Mouse (Mus musculus) CH12.LX (cell line): ENCODE results near the gene Il4.
A peak's percentile ranks its signal among the peaks of the same experiment; 100 is the strongest.

Source experiments
- CTCF ChIP-seq, 2 experiments: IDR thresholded peaks in 1 of 2; conservative IDR thresholded peaks in 1 of 2; 2 replicates each; pipeline ENCODE4 v1.5.1; 2011 to 2012; ENCODE audit warnings: low read depth in 2 of 2, low read length in 2 of 2, improper control_type of control experiment in 1 of 2, inconsistent platforms in 1 of 2, mild to moderate bottlenecking in 1 of 2, moderate library complexity in 1 of 2
- HCFC1 ChIP-seq: IDR thresholded peaks from 2 replicates; pipeline ENCODE4 v1.6.1; 2012; ENCODE audit warnings: low read depth, mild to moderate bottlenecking, inconsistent platforms, low read length, improper control_type of control experiment
- POLR2A ChIP-seq: IDR thresholded peaks from 2 replicates; pipeline ENCODE4 v1.6.1; 2011; ENCODE audit warnings: low read depth, mild to moderate bottlenecking, improper control_type of control experiment, low read length
- SMC3 ChIP-seq: IDR thresholded peaks from 2 replicates; pipeline ENCODE4 v1.6.1; 2011; ENCODE audit warnings: low read depth, low read length, improper control_type of control experiment
- UBTF ChIP-seq: IDR thresholded peaks from 2 replicates; pipeline ENCODE4 v1.6.1; 2012; ENCODE audit warnings: low read depth, mild to moderate bottlenecking, inconsistent platforms, low read length, improper control_type of control experiment, moderate library complexity
- ZC3H11A ChIP-seq: IDR thresholded peaks from 2 replicates; pipeline ENCODE4 v1.6.1; 2012; ENCODE audit warnings: low read depth, mild to moderate bottlenecking, inconsistent platforms, low read length, improper control_type of control experiment

- TF ChIP-seq ZC3H11A (no peak), POLR2A (no peak), HCFC1 (no peak), SMC3 (peak; percentile 43), UBTF (no peak), CTCF (conservative IDR thresholded peaks at IDR 0.05 in 1 of 2, IDR thresholded peaks at IDR 0.05 in 1 of 2; ENCODE audit: low read depth in 2 of 2, low read length in 2 of 2) (peak; percentile 45 to 56)
These were observed 24.3 kb upstream of the Il4 start for GRCm38 (mm10) chr11:53642744-53643279.
